Mouse (Mus musculus): ENCODE results near the gene Atm. TPM values are rescaled to one million over a fixed set of nuclear protein-coding genes. Genes with fewer than 3 reads are reported as not detected.
A peak's percentile ranks its signal among the peaks of the same experiment; 100 is the strongest.

The Atm gene
- total RNA-seq, 2 experiments from 2014 or later, result 15.2 to 16.6 TPM

- DNase-seq (ENCODE audit: low spot score in 2 of 2), result no peak
Measured at GRCm38 (mm10) chr9:53409427-53409826, 127.1 kb downstream of the Atm start.

GRCm38 (mm10) chr9:53408953-53409361, 127.6 kb downstream of the Atm start:
- no peak for DNase-seq (ENCODE audit: low spot score in 2 of 2)

GRCm38 (mm10) chr9:53408548-53408947, 128.0 kb downstream of the Atm start:
- DNase-seq (ENCODE audit: low spot score in 2 of 2), result no peak

GRCm38 (mm10) chr9:53404753-53405722, 131.5 kb downstream of the Atm start:
- peak in 1 of 2 experiments; percentile 56 for DNase-seq (ENCODE audit: low spot score in 2 of 2)

GRCm38 (mm10) chr9:53404050-53404752, 132.3 kb downstream of the Atm start:
- no peak for DNase-seq (ENCODE audit: low spot score in 2 of 2)

GRCm38 (mm10) chr9:53402991-53403390, 133.5 kb downstream of the Atm start:
- DNase-seq (ENCODE audit: low spot score in 2 of 2), result no peak

GRCm38 (mm10) chr9:53402291-53402711, 134.2 kb downstream of the Atm start, which contains the start of gene 4930550C14Rik:
Gene 4930550C14Rik (plus strand): TSS chr9:53402325.
- DNase-seq (ENCODE audit: low spot score in 2 of 2), result peak in 1 of 2 experiments; percentile 49

GRCm38 (mm10) chr9:53401146-53401545, 135.4 kb downstream of the Atm start:
- no peak for DNase-seq (ENCODE audit: low spot score in 2 of 2)

- DNase-seq (ENCODE audit: low spot score in 2 of 2), result no peak
Measured at GRCm38 (mm10) chr9:53400696-53401095, 135.8 kb downstream of the Atm start.

GRCm38 (mm10) chr9:53399537-53399936, 137.0 kb downstream of the Atm start:
- DNase-seq (ENCODE audit: low spot score in 2 of 2), result no peak

GRCm38 (mm10) chr9:53398388-53398700, 138.2 kb downstream of the Atm start:
- peak; percentile 30 to 39 for DNase-seq (ENCODE audit: low spot score in 2 of 2)

- no peak for DNase-seq (ENCODE audit: low spot score in 2 of 2)
Measured at GRCm38 (mm10) chr9:53397685-53398387, 138.7 kb downstream of the Atm start.

GRCm38 (mm10) chr9:53390136-53390535, 146.4 kb downstream of the Atm start:
- DNase-seq (ENCODE audit: low spot score in 2 of 2), result no peak

Small RNAs within 50 kb of the gene (microRNA-seq; reads per million reads assigned to microRNA genes)
- gene Mir130c, result not detected

Other genes starting within 250 kb of the Atm start
- under 1 TPM; 0.15 to 0.21 TPM for gene Exph5, start 235.1 kb downstream of the Atm start, total RNA-seq (2021)
- 10 to 100 TPM; 25.3 to 25.5 TPM for gene Kdelc2, start 152.7 kb downstream of the Atm start, total RNA-seq (2021)
- gene 4930550C14Rik, start 134.4 kb downstream of the Atm start, total RNA-seq (2021), result under 1 TPM; 0.10 to 0.44 TPM
- 10 to 100 TPM; 11.9 to 14.2 TPM for gene Npat, start 307 bp upstream of the Atm start, total RNA-seq (2021)
- gene Acat1, start 73.6 kb upstream of the Atm start, total RNA-seq (2021), result 100 to 1,000 TPM; 144 to 150 TPM
- 10 to 100 TPM; 43.7 to 46.1 TPM for gene Cul5, start 133.3 kb upstream of the Atm start, total RNA-seq (2021)
- under 1 TPM; 0.10 to 0.15 TPM for gene Rab39, start 169.5 kb upstream of the Atm start, total RNA-seq (2021)
- gene Slc35f2, start 234.8 kb upstream of the Atm start, total RNA-seq (2021), result under 1 TPM in 1 of 2 experiments, not detected in 1; 0.25 TPM